Mouse (Mus musculus) layer of hippocampus, postnatal 25 days (tissue): ENCODE data around the gene Bcorl1. TPM values are rescaled to one million over a fixed set of nuclear protein-coding genes. Genes with fewer than 3 reads are reported as not detected.
A peak's percentile ranks its signal among the peaks of the same experiment; 100 is the strongest.

Experiments
- DNase-seq, 2 experiments: peaks; one replicate each; pipeline ENCODE4 v3.0.0; 2022; ENCODE audit warnings: mixed read lengths in 2 of 2, low spot score in 1 of 2; ENCODE audit errors: extremely low spot score in 1 of 2
- total RNA-seq, 2 experiments: library from RNA; stranded (reverse); gene quantifications; 2 replicates each; pipeline ENCODE4 v1.2.3; 2021

Gene Bcorl1
- 10 to 100 TPM; 15.2 to 19.3 TPM for total RNA-seq

- DNase-seq, result peak in 1 of 2 experiments; percentile 6
These were observed at the start of gene Bcorl1 for GRCm38 (mm10) chrX:48341141-48341540. Gene Bcorl1 (plus strand): TSS chrX:48341358.

DNA sequence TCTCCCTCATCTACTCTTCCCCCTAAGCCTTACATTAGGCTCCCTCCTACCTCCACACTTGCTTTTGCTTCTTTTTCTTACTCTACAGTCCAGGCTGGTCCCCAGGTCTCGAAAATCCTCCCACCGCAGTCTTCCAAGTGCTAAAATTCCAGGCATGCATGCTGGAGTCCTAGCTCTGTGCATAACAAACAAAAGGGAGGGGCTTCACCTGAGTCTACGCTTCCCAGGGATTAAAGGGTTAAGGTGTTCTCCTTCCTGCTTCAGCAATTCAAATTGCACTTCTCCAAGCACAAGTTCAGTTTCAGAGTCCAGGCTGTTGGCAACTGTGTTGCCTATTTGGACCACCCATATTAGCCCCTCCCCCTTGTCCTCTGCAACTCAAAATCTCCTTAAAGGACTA, 49.7 kb upstream of the Bcorl1 start:
- no peak for DNase-seq

- DNase-seq, result no peak
These were observed 35.8 kb upstream of the Bcorl1 start for GRCm38 (mm10) chrX:48305356-48305755.

DNA sequence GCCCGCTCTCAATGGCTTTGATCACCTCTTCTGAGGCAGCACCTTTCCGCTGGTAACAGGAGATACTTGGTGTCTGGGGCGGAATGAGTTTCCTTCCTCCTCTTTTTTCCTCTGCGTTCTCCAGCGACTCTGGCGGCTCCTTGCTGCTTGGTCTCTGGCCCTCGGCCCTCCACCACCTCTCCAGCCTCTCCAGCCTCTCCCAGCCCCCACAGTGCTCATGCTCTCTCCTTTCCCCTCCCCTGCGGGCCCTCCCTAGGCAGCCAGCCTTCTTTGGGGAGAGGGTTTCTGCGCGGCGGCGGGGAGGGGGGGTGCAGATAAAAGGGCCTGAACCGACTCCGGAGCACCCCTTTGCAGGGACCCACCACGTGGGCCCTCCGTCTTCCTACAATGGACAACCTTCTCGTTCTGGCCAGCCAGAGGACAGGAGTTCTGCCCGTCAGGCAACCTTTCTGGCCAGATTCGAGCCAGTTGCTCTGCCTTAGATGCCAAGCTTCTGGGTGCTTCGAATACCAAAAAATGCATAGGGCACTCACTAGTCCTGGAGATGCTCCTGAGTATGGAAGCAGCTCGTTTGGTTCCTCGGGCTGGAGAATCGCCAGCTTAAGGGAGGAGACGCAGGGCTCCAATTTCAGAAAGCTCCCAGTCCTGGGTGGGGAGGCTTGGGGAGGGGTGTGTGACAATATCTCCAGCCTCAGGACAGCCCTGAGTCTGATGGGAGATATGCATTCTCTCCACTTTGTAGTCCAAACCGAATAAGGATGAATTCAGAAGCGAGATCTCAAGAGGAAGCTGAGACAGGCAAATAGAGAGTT, 30.2 kb upstream of the Bcorl1 start:
- no peak for DNase-seq

- DNase-seq, result no peak
These were observed 29.4 kb upstream of the Bcorl1 start for GRCm38 (mm10) chrX:48311727-48312126.

DNA sequence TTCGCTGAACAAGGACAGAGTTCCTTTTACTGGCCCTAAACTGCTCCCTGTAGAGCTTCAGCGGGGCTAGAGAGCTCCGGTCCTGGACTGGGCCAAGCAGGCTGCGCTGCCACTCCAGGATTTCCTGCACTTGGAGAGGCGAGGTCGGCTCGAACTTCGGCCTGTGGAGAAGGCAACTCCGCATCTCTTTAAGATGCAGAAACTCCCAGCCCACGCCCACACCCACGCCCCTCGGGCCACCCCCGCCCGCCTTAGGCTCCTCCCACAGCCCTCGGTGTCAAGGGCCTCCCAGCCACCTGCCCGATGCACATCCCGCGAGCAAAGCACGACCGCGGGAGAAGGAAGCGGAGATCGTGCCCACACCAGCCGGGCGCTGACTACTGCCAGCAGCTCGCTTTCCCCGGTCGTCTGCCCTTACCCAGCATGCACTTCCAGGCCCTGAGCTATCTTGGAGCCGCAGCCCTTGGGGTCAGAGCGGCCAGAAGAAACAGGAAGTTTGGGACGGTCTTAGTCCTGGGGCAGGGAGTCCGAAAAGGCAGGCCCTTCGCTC, 26.6 kb upstream of the Bcorl1 start:
- DNase-seq, result peak; percentile 20 to 21

DNA sequence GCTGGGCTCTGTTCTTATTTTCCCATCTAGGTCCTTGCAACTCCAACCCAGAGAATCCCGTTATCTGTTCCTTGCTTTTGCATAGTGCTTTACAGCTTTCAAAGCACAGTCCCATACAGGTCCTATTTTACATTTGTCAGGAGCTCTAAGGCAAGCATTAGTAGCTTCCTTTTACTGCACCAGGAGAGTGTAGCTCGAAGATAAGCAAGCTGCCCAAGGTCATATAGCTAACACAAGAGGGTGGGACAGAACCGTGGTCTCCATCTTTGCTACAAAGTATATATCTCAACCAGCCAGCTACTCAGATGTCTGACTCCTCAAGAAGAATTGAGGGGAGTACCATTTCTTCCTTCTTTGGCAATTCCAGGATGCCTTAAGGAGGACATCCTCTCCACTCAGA, 23.7 kb upstream of the Bcorl1 start:
- no peak for DNase-seq

DNA sequence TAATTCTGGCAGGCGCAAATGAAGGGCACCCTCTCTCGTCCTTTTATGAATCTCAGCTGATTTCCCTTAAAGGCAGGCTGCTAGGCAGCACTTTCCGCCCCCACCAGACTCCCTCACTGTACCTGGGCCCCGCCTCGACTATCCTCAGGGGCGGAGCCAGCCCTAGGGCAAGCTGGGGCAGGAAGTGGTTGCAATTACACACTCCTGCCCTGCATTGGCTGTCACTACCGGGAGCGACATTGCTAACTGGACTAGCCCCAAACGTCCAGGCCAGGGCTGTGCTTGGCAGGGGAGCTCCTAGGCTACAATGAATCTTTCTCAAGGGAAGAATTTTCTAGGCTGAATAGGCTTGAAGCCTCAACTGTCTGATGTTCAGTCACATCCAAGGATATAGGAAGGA, 23.0 kb upstream of the Bcorl1 start:
- no peak for DNase-seq

- no peak for DNase-seq
These were observed 613 bp upstream of the Bcorl1 start for GRCm38 (mm10) chrX:48340441-48341049.

DNA sequence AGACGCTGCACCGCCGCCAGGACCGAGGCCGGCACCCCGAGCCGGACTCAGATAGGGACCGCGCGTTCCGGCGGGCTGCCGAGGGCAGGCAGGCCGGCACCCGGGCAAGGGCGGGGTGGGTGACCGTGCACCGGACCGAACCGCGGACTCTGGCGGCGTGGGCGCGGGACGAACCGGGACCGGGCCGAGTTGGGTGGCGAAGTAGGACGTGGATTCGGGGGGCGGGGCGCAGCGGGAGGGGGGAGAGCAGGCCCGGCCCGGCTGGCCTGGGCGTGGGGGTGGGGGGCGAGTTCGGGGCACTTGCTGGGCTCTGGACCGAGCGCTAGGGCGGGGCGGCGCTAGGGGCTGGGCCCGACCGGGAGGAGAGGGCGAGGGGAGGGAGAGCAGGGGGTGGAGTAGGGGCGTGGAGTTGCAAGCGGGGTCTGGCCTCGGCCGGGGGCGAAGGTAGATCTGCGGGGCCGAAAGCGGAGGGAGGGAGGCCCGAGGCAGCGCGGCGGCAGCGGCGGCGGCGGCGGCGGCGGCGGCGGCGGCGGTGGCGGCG, 533 bp downstream of the Bcorl1 start:
- peak in 1 of 2 experiments; percentile 6 for DNase-seq

GRCm38 (mm10) chrX:48342731-48343130, 1.6 kb downstream of the Bcorl1 start:
- DNase-seq, result no peak

DNA sequence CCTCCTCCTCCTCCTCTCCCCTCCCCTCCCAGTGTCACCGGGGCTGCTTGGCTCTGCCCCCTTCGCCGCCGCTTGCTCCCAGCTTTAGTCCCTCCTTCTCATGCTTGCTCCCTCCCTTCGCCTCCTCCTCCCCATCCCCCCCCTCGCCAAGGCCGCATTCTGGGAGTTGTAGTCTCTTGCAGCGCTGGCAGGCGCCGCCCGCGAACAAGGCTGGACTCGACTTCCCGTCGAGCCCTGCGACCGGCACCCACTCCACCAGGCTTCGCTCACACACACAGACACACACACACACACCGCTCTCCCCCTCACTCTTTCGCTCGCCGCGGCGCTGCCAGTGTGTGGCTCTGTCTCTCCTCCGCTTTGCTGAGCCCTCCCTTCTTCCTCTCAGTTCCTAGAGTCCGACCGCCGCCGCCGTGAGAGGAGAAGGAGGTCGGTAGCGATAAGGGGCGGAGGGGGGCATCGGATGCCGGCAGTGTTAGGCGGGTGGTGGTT, 2.3 kb downstream of the Bcorl1 start:
- DNase-seq, result peak; percentile 59 to 70

DNA sequence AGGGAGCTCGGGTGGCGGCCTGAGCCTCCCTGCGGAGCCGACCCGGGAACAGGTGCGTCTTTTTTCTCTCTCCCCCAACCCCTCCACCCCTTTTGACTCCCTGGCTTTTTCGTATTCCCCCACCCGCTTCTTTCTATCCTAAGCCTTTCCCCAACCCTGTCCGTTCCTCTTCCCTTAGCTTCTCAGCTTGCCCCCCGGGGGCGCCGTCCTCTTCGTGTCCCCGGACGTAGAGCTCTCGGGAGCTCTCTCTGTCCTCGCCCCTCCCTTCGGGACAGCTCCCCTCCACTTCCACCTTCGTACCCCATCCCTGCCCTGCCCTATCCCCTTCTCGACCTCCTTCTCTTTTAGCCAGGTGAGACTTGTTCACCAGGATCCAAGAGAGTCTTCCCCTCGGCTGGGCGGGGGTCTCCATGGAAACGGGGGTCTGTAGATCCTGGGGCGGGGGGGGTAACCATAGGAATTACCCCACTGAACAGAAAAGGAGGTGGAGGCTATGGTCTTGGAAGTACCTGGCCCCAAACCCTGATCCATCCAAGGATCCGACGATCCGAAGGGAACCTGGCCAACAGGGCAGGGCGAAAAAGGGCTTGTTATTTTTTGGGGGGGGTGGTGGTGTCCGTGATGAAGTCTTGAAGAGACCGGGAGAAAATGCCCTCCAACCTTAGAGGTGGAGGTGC, 2.9 kb downstream of the Bcorl1 start:
- DNase-seq, result peak in 1 of 2 experiments; percentile 19

DNA sequence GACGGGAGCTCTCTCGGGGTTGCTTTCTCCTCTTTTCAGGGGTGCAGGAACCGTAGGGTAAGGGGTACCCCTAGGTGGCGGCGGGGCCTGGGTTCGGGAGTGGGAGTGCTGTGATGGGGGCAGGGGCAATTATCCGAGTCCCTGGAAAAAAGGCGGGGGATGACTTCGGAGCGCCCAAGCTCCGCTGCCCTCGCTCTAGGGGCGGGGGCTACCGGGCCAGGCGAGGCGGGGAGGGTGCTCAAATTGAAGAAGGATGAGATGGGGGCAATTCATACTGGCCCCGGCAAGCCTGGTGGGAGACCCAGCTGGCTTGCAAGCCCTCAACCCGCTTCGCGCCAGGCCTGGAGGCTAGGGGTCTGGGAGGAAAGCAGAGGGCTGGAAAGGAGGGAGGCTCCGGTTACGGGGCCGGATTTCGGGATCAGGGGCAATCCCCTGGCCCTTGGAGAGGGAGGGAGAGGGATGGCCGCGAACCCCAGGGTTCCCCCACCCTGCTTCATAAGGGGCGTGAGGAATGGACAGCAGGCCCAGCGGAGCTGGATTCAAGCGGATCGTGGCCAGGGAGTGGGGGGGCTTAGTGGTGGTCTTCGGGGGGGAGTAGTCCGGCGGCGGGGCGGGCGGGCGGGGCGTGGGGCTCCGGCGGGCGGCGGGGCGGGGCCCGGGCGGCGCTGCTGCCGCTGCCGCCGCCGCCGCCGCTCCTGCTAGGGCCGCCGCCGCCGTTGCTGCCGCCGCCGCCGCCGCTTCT, 3.7 kb downstream of the Bcorl1 start:
- no peak for DNase-seq

- peak in 1 of 2 experiments; percentile 10 for DNase-seq
These were observed 4.3 kb downstream of the Bcorl1 start for GRCm38 (mm10) chrX:48345385-48345932.

DNA sequence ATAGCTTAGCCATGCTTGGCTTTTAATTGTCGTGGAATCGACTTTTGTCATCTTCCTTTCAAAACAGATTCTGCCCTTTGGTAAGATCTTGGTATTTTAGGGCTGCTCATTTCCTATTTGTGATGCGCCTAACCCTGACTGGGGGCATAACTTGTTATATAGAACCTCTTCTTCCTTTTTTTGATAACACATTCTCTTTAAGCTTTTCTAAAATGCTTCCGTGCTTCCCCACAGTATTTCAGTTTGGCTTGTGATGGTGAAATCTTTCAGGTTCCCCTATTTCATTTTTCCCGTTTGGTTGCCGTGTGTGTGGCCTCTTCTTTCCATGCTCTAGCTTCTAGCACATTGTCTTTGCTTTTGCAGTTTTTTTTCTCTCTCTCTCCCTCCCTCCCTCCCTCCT, 14.2 kb downstream of the Bcorl1 start:
- no peak for DNase-seq

DNA sequence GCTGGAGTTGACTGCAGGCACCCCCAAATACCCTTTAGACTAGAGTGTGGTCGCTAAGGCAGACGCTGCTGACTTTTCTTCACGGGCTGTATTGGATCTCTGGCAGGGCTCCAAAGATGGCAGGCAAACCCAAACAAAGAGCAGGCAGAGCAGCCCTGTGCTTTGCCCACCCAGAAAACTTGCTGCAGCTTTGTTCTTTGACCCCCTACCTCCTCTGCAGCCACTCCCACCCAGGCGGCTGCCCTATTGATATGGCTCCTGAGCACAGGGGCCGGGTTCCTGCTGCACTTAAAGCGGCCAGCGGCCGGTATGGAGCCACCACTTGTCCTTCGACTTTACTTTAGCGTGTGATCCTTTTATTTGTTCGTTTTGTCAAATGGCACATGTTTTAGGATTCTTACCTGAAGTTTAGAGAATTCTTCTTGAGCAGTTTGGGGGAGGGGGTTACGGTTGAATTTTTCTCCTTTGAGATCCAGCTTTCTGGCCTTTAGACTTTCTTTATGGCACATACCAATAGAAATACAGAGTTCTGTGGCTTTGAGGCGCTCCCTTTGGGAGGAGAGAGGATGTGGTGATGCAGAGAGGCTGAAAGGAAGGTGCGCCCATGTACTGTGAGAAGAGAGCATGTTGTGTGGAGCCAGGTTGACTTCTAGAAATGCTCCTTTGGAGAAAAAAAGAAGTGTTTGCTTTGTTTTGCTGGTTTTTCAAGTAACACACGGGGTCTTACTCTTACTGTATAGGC, 24.8 kb downstream of the Bcorl1 start:
- no peak for DNase-seq

- no peak for DNase-seq
These were observed 26.7 kb downstream of the Bcorl1 start for GRCm38 (mm10) chrX:48367841-48368240.

DNA sequence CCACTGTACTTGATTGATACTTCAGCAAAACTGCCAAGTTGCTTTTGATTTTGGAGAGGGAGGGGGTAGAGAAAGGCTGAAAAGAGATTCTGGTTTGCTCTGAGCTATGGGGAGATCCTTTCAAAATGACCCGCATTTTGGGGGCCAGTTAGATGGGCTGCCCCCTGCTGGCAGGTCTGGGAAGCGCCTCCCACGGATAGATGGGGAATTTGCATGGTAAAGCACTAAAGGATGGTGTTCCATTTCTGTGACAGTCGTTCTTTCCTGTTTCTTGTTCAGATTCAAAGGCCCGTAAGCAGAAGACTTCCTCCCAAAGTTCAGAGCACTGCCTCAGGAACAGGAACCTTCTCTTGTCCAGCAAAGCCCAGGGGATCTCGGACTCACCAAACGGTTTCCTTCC, 42.5 kb downstream of the Bcorl1 start:
- peak; percentile 22 to 66 for DNase-seq
